Mouse (Mus musculus): Measurements from ENCODE around the gene Loxl1.

Gene Loxl1

GRCm38 (mm10) chr9:58248746-58249413, 64.1 kb downstream of the Loxl1 start:
- DNase-seq = no peak

GRCm38 (mm10) chr9:58247064-58247759, 65.8 kb downstream of the Loxl1 start:
- peak; percentile 80 for DNase-seq

GRCm38 (mm10) chr9:58246083-58246591, 66.8 kb downstream of the Loxl1 start:
- DNase-seq = no peak

- no peak for DNase-seq
Observed at GRCm38 (mm10) chr9:58243696-58244095, 69.3 kb downstream of the Loxl1 start.

GRCm38 (mm10) chr9:58242696-58243095, 70.3 kb downstream of the Loxl1 start:
- no peak for DNase-seq

GRCm38 (mm10) chr9:58241780-58242485, 71.1 kb downstream of the Loxl1 start:
- peak; percentile 40 for DNase-seq
